Mouse (Mus musculus): ENCODE results near the gene Ccdc162.

GRCm38 (mm10) chr10:41491111-41491510 is 225.3 kb downstream of the Ccdc162 start:
- TF ChIP-seq CTCF (IDR thresholded peaks at IDR 0.05; ENCODE audit: low read depth) (no peak), EP300 (optimal IDR thresholded peaks at IDR 0.05) (no peak)

All from stomach, postnatal 0 days (tissue).